Mouse (Mus musculus): ENCODE measurements at regions not wholly inside any gene's neighbourhood (a gene's known extent, or its start where the extent isn't known, plus 50 kb on each side); places are given as distances from the start of the nearest gene placed in this dataset.

- DNase-seq, result peak; percentile 35
- TF ChIP-seq POLR2A (IDR thresholded peaks at IDR 0.05; ENCODE audit: low read depth, low read length), result no peak
- no peak for TF ChIP-seq CTCF (conservative IDR thresholded peaks at IDR 0.05; ENCODE audit: insufficient read depth, insufficient read length, low read depth, low read length)
- H3K27ac ChIP-seq (ENCODE audit: insufficient read depth, low read depth, low read length), result no peak overlapping the region
- no peaks in the 10 kb centered on the region for H3K36me3 ChIP-seq (ENCODE audit: control insufficient read depth, insufficient read depth, low read length)
- peak overlapping the region; percentile 54 for H3K4me3 ChIP-seq (ENCODE audit: insufficient read depth, low read depth, low read length)
- H3K27me3 ChIP-seq (replicated peaks; ENCODE audit: control insufficient read depth, insufficient read depth, low read length), result no peaks in the 10 kb centered on the region
- 2% methylated on average over 40 of the region's 40 CpGs for WGBS
- H3K4me1 ChIP-seq (ENCODE audit: control insufficient read depth, insufficient read depth, low read length), result no peaks in the 10 kb centered on the region
Measured at GRCm38 (mm10) chr12:99627201-99627897, 64.0 kb upstream of the Foxn3 start.

GRCm38 (mm10) chr12:99626147-99626546 is 62.8 kb upstream of the Foxn3 start:
- 90% methylated on average over 4 of the region's 4 CpGs for WGBS
- Histone ChIP-seq H3K4me1 (ENCODE audit: control insufficient read depth, insufficient read depth, low read length) (no peaks in the 10 kb centered on the region), H3K27ac (ENCODE audit: insufficient read depth, low read depth, low read length) (no peak overlapping the region), H3K27me3 (replicated peaks; ENCODE audit: control insufficient read depth, insufficient read depth, low read length) (no peaks in the 10 kb centered on the region), H3K36me3 (ENCODE audit: control insufficient read depth, insufficient read depth, low read length) (no peaks in the 10 kb centered on the region), H3K4me3 (ENCODE audit: insufficient read depth, low read depth, low read length) (no peak overlapping the region)
- TF ChIP-seq CTCF (conservative IDR thresholded peaks at IDR 0.05; ENCODE audit: insufficient read depth, insufficient read length, low read depth, low read length) (no peak), POLR2A (IDR thresholded peaks at IDR 0.05; ENCODE audit: low read depth, low read length) (no peak)
- no peak for DNase-seq

GRCm38 (mm10) chr12:99625094-99625493 is 61.7 kb upstream of the Foxn3 start:
- WGBS, result 91% methylated on average over 9 of the region's 9 CpGs
- Histone ChIP-seq H3K4me3 (ENCODE audit: insufficient read depth, low read depth, low read length) (no peak overlapping the region), H3K27ac (ENCODE audit: insufficient read depth, low read depth, low read length) (no peak overlapping the region), H3K36me3 (ENCODE audit: control insufficient read depth, insufficient read depth, low read length) (no peaks in the 10 kb centered on the region), H3K27me3 (replicated peaks; ENCODE audit: control insufficient read depth, insufficient read depth, low read length) (no peaks in the 10 kb centered on the region), H3K4me1 (ENCODE audit: control insufficient read depth, insufficient read depth, low read length) (no peaks in the 10 kb centered on the region)
- DNase-seq, result no peak
- TF ChIP-seq CTCF (conservative IDR thresholded peaks at IDR 0.05; ENCODE audit: insufficient read depth, insufficient read length, low read depth, low read length) (no peak), POLR2A (IDR thresholded peaks at IDR 0.05; ENCODE audit: low read depth, low read length) (no peak)

GRCm38 (mm10) chr12:99622238-99622637 is 58.9 kb upstream of the Foxn3 start:
- WGBS, result 79% methylated on average over 2 of the region's 2 CpGs
- Histone ChIP-seq H3K4me3 (ENCODE audit: insufficient read depth, low read depth, low read length) (no peak overlapping the region), H3K27me3 (replicated peaks; ENCODE audit: control insufficient read depth, insufficient read depth, low read length) (no peaks in the 10 kb centered on the region), H3K36me3 (ENCODE audit: control insufficient read depth, insufficient read depth, low read length) (no peaks in the 10 kb centered on the region), H3K27ac (ENCODE audit: insufficient read depth, low read depth, low read length) (no peak overlapping the region), H3K4me1 (ENCODE audit: control insufficient read depth, insufficient read depth, low read length) (no peaks in the 10 kb centered on the region)
- DNase-seq, result no peak
- TF ChIP-seq POLR2A (IDR thresholded peaks at IDR 0.05; ENCODE audit: low read depth, low read length) (no peak), CTCF (conservative IDR thresholded peaks at IDR 0.05; ENCODE audit: insufficient read depth, insufficient read length, low read depth, low read length) (no peak)

GRCm38 (mm10) chr12:99617241-99617804 is 53.9 kb upstream of the Foxn3 start:
- Histone ChIP-seq H3K27ac (ENCODE audit: insufficient read depth, low read depth, low read length) (no peak overlapping the region), H3K4me3 (ENCODE audit: insufficient read depth, low read depth, low read length) (no peak overlapping the region), H3K27me3 (replicated peaks; ENCODE audit: control insufficient read depth, insufficient read depth, low read length) (no peaks in the 10 kb centered on the region), H3K4me1 (ENCODE audit: control insufficient read depth, insufficient read depth, low read length) (no peaks in the 10 kb centered on the region), H3K36me3 (ENCODE audit: control insufficient read depth, insufficient read depth, low read length) (no peaks in the 10 kb centered on the region)
- DNase-seq, result no peak
- TF ChIP-seq CTCF (conservative IDR thresholded peaks at IDR 0.05; ENCODE audit: insufficient read depth, insufficient read length, low read depth, low read length), result no peak
- TF ChIP-seq POLR2A (IDR thresholded peaks at IDR 0.05; ENCODE audit: low read depth, low read length), result no peak
- 78% methylated on average over 14 of the region's 14 CpGs for WGBS

GRCm38 (mm10) chr12:99614420-99614819 is 51.0 kb upstream of the Foxn3 start:
- H3K27ac ChIP-seq (ENCODE audit: insufficient read depth, low read depth, low read length), result no peak overlapping the region
- 54% methylated on average over 6 of the region's 6 CpGs for WGBS
- no peak overlapping the region for H3K4me3 ChIP-seq (ENCODE audit: insufficient read depth, low read depth, low read length)
- TF ChIP-seq POLR2A (IDR thresholded peaks at IDR 0.05; ENCODE audit: low read depth, low read length), result no peak
- no peak for TF ChIP-seq CTCF (conservative IDR thresholded peaks at IDR 0.05; ENCODE audit: insufficient read depth, insufficient read length, low read depth, low read length)
- DNase-seq, result no peak
- no peaks in the 10 kb centered on the region for H3K4me1 ChIP-seq (ENCODE audit: control insufficient read depth, insufficient read depth, low read length)
- H3K36me3 ChIP-seq (ENCODE audit: control insufficient read depth, insufficient read depth, low read length), result no peaks in the 10 kb centered on the region
- no peaks in the 10 kb centered on the region for H3K27me3 ChIP-seq (replicated peaks; ENCODE audit: control insufficient read depth, insufficient read depth, low read length)

All from kidney, adult 2 months (tissue).